In genomic region chr13:95882001-95882400, GRCm38 (mm10) we compare ENCODE assay signal across 17 mouse cellular contexts.
"Had no signal": no experiment of that assay in that cellular context is flagged by ENCODE, and none has a peak within 500 bp of the region (broad histone marks: within the 10 kb centered on the region; RNA-seq: fewer than 3 reads in every experiment).

No protein-coding gene starts in this region.

- H3K36me3 ChIP-seq: lung, embryonic 15.5 days; midbrain, embryonic 13.5 days; midbrain, embryonic 15.5 days; neural tube, embryonic 12.5 days; stomach, embryonic 15.5 days had no signal

- H3K9ac ChIP-seq: lung, embryonic 15.5 days; midbrain, embryonic 13.5 days; midbrain, embryonic 15.5 days; neural tube, embryonic 12.5 days; stomach, embryonic 15.5 days had no signal

- ATAC-seq: lung, postnatal 0 days; midbrain, embryonic 13.5 days; midbrain, embryonic 15.5 days had no signal

- H3K9me3 ChIP-seq: lung, embryonic 15.5 days; megakaryocyte, embryonic 14.5 days; midbrain, embryonic 13.5 days; midbrain, embryonic 15.5 days; stomach, embryonic 15.5 days had no signal

- DNase-seq: lung, adult 2 months; lung, postnatal 14 days; lung, postnatal 36 days; right cerebral cortex, postnatal 14 days; thymus, adult 2 months; thymus, postnatal 25 days; thymus, postnatal 4 days had no signal

- H3K4me3 ChIP-seq: lung, embryonic 15.5 days; megakaryocyte, embryonic 14.5 days; midbrain, embryonic 13.5 days; midbrain, embryonic 15.5 days; neural tube, embryonic 12.5 days; stomach, embryonic 15.5 days had no signal

- H3K27ac ChIP-seq: lung, embryonic 15.5 days; macrophage; midbrain, embryonic 13.5 days; midbrain, embryonic 15.5 days; neural tube, embryonic 12.5 days; stomach, embryonic 15.5 days; stomach, postnatal 0 days had no signal

- H3K4me1 ChIP-seq: midbrain, embryonic 15.5 days; neural tube, embryonic 12.5 days had no signal

- H3K4me2 ChIP-seq: lung, embryonic 15.5 days; midbrain, embryonic 11.5 days; midbrain, embryonic 13.5 days; midbrain, embryonic 15.5 days; neural tube, embryonic 12.5 days; stomach, embryonic 15.5 days had no signal

- H3K27me3 ChIP-seq: lung, embryonic 15.5 days; midbrain, embryonic 13.5 days; midbrain, embryonic 15.5 days; neural tube, embryonic 12.5 days; stomach, embryonic 15.5 days had no signal
